Mouse (Mus musculus) hindbrain, embryonic 14.5 days (tissue): ENCODE measurements at regions not wholly inside any gene's neighbourhood (a gene's known extent, or its start where the extent isn't known, plus 50 kb on each side); places are given as distances from the start of the nearest gene placed in this dataset.

ENCODE experiments used
- ATAC-seq: fragments of 200-750 bp; cut with Nextera tagmentation; 2 replicates; pipeline ENCODE4 v1.8.0; 2017; ENCODE audit warnings: moderate number of reproducible peaks, mild to moderate bottlenecking, moderate TSS enrichment, moderate library complexity; ENCODE audit not compliant: low FRiP score
- DNase-seq: peaks from one replicate; pipeline ENCODE4 v3.0.0-alpha.2; 2015; ENCODE audit warnings: low spot score
- H3K27ac ChIP-seq: fragments of 300-500 bp; sonication (generic); 2 replicates; pipeline ENCODE4 v1.5.1; 2014; ENCODE audit warnings: mild to moderate bottlenecking, moderate library complexity
- H3K27me3 ChIP-seq: fragments of 300-500 bp; sonication (generic); 2 replicates; pipeline ENCODE4 v1.6.1; 2014; ENCODE audit warnings: mild to moderate bottlenecking, low read length, mixed read lengths; ENCODE audit not compliant: control insufficient read depth, insufficient read depth
- H3K36me3 ChIP-seq: fragments of 300-500 bp; sonication (generic); replicated peaks from 2 replicates; pipeline ENCODE4 v1.6.1; 2014; ENCODE audit not compliant: control insufficient read depth, insufficient read depth
- H3K4me1 ChIP-seq: fragments of 300-500 bp; sonication (generic); replicated peaks from 2 replicates; pipeline ENCODE4 v1.6.1; 2014; ENCODE audit warnings: antibody characterized with exemption, low read length, mixed read lengths; ENCODE audit not compliant: control insufficient read depth, insufficient read depth
- H3K4me2 ChIP-seq: fragments of 300-500 bp; sonication (generic); replicated peaks from 2 replicates; pipeline ENCODE4 v1.6.1; 2014; ENCODE audit warnings: mild to moderate bottlenecking, moderate library complexity
- H3K4me3 ChIP-seq: fragments of 300-500 bp; sonication (generic); replicated peaks from 2 replicates; pipeline ENCODE4 v1.5.1; 2014; ENCODE audit warnings: mild to moderate bottlenecking, low read length
- H3K9ac ChIP-seq: fragments of 300-500 bp; sonication (generic); 2 replicates; pipeline ENCODE4 v1.6.1; 2014
- H3K9me3 ChIP-seq: fragments of 300-500 bp; sonication (generic); 2 replicates; pipeline ENCODE4 v1.6.1; 2016; ENCODE audit warnings: low read length; ENCODE audit not compliant: control insufficient read depth
- WGBS: fragments of 180-500 bp; shearing (Covaris S2); extraction: QIAGEN DNeasy Blood & Tissue Kit; methylation state at CpG from one replicate; pipeline ENCODE4 v1.1.7; 2014; 5-methylcytosine and 5-hydroxymethylcytosine counted together

GRCm38 (mm10) chr17:4779017-4779416 lies 215.1 kb upstream of the Arid1b start:
- Histone ChIP-seq H3K4me1 (no peaks in the 10 kb centered on the region; the same call in 1 of the 2 replicates), H3K9ac (no peak overlapping the region), H3K9me3 (no peaks in the 10 kb centered on the region), H3K4me3 (no peak overlapping the region), H3K27ac (no peak overlapping the region), H3K4me2 (no peak overlapping the region), H3K36me3 (no peaks in the 10 kb centered on the region), H3K27me3 (no peaks in the 10 kb centered on the region)
- 92% methylated on average over 10 of the region's 10 CpGs for WGBS
- DNase-seq (no peak), ATAC-seq (no peak)

DNA sequence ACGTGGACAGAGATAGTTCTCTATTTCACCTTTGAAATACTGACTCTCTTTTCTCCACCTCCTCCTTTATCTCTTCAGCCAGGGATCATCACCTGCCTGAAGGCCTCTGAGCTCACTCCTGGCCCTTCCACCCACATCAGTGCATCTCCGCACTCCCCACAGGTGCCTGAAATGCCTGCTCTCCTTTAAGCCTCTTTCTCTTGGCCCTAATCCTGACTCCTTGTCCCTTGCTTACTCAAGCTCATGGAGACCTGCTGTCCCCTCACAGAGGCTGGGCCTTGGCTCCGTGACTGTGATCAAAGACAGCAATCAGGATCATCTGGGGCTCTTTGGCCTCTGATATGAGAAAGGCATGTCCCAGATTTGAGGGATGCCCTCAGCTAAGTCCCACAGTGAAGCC lies 212.5 kb upstream of the Arid1b start:
- DNase-seq (no peak), ATAC-seq (no peak)
- H3K27me3 ChIP-seq: no peaks in the 10 kb centered on the region

GRCm38 (mm10) chr17:4784296-4784695 lies 209.8 kb upstream of the Arid1b start:
- H3K36me3 ChIP-seq: no peaks in the 10 kb centered on the region

More for the DNA sequence above, 212.5 kb upstream of the Arid1b start:
- H3K27ac ChIP-seq: no peak overlapping the region
- H3K4me1 ChIP-seq: no peaks in the 10 kb centered on the region; the same call in 1 of the 2 replicates
- 89% methylated on average over 3 of the region's 3 CpGs for WGBS
- H3K4me3 ChIP-seq: no peak overlapping the region
- H3K9ac ChIP-seq: no peak overlapping the region
- H3K9me3 ChIP-seq: no peaks in the 10 kb centered on the region
- no peaks in the 10 kb centered on the region for H3K36me3 ChIP-seq
- H3K4me2 ChIP-seq: no peak overlapping the region

DNA sequence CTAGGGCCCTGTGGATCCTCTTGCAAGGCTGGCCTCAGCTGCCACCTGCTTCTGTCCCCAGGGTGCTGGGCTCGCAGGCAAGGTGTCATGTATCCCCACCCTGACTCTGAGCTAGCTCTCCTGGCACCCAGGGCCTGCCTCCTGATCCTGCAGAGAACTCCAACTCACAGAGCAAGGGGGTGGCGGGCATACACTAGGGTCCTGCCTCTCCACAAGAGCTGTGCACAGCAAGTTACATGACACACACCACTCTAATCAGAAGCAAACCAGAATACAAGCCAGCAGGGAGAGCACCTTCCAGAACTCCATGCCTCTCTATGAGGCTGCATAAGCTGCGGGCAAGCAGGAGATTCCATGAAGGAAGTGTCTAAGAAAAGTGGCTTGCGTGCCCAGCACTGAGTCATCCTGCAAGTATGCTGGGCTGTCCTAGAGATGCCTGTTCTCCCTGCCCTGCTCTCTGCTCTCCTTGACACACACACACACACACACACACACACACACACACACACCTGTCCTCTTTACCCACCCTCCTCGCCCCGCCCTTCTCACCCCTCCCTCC lies 208.8 kb upstream of the Arid1b start:
- 75% methylated on average over 6 of the region's 6 CpGs for WGBS
- Histone ChIP-seq H3K36me3 (no peaks in the 10 kb centered on the region), H3K27me3 (no peaks in the 10 kb centered on the region), H3K9me3 (no peaks in the 10 kb centered on the region), H3K4me1 (no peaks in the 10 kb centered on the region), H3K9ac (no peak overlapping the region), H3K4me2 (no peak overlapping the region), H3K4me3 (no peak overlapping the region), H3K27ac (no peak overlapping the region)
- ATAC-seq: no peak
- no peak for DNase-seq

More at GRCm38 (mm10) chr17:4784296-4784695, 209.8 kb upstream of the Arid1b start:
- Histone ChIP-seq H3K9me3 (no peaks in the 10 kb centered on the region), H3K9ac (no peak overlapping the region), H3K4me1 (no peaks in the 10 kb centered on the region), H3K27me3 (no peaks in the 10 kb centered on the region), H3K4me3 (no peak overlapping the region), H3K4me2 (no peak overlapping the region), H3K27ac (no peak overlapping the region)
- ATAC-seq (no peak), DNase-seq (no peak)
- 85% methylated on average over 5 of the region's 5 CpGs for WGBS

GRCm38 (mm10) chr17:4786524-4786923 lies 207.6 kb upstream of the Arid1b start:
- Histone ChIP-seq H3K9me3 (no peaks in the 10 kb centered on the region), H3K27me3 (no peaks in the 10 kb centered on the region), H3K9ac (no peak overlapping the region), H3K4me2 (no peak overlapping the region), H3K27ac (no peak overlapping the region), H3K36me3 (no peaks in the 10 kb centered on the region), H3K4me1 (no peaks in the 10 kb centered on the region), H3K4me3 (no peak overlapping the region)
- DNase-seq (no peak), ATAC-seq (no peak)

GRCm38 (mm10) chr17:4791873-4792272 lies 202.3 kb upstream of the Arid1b start:
- H3K9me3 ChIP-seq: no peaks in the 10 kb centered on the region
- H3K4me3 ChIP-seq: no peak overlapping the region
- DNase-seq: no peak
- H3K9ac ChIP-seq: no peak overlapping the region
- no peaks in the 10 kb centered on the region for H3K4me1 ChIP-seq
- H3K36me3 ChIP-seq: no peaks in the 10 kb centered on the region
- no peaks in the 10 kb centered on the region for H3K27me3 ChIP-seq
- 87% methylated on average over 10 of the region's 10 CpGs for WGBS
- no peak overlapping the region for H3K4me2 ChIP-seq
- no peak overlapping the region for H3K27ac ChIP-seq
- no peak for ATAC-seq

DNA sequence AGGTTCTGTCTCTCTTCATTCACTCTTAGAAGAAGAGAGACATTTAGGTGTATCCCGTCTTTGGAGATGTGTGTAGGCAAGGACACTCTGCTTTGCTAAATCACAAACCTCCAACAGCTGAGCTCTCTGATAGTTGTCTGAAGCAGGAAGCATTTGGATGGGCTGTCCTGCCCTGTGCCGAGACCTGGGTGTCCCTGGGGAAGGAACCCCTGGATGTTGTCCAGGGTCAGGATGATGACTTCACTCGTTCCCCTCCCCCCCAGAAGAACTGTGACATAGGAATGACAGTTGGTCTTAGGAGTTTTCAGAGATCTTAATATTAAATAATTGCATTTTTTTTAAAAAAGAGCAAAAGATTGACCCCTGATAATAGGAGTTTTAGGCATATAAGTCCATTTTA lies 197.9 kb upstream of the Arid1b start:
- DNase-seq: no peak
- H3K4me1 ChIP-seq: no peaks in the 10 kb centered on the region
- H3K4me2 ChIP-seq: no peak overlapping the region
- H3K9ac ChIP-seq: no peak overlapping the region
- H3K36me3 ChIP-seq: no peaks in the 10 kb centered on the region
- WGBS: 65% methylated on average over 3 of the region's 3 CpGs
- ATAC-seq: no peak
- no peaks in the 10 kb centered on the region for H3K27me3 ChIP-seq
- H3K4me3 ChIP-seq: no peak overlapping the region
- H3K9me3 ChIP-seq: no peaks in the 10 kb centered on the region
- H3K27ac ChIP-seq: no peak overlapping the region

GRCm38 (mm10) chr17:4804013-4804412 lies 190.1 kb upstream of the Arid1b start:
- no peak overlapping the region for H3K27ac ChIP-seq
- no peaks in the 10 kb centered on the region for H3K27me3 ChIP-seq
- H3K4me2 ChIP-seq: no peak overlapping the region
- no peaks in the 10 kb centered on the region for H3K36me3 ChIP-seq
- ATAC-seq (no peak), DNase-seq (no peak)
- H3K9me3 ChIP-seq: no peaks in the 10 kb centered on the region
- no peak overlapping the region for H3K9ac ChIP-seq
- H3K4me3 ChIP-seq: no peak overlapping the region
- 90% methylated on average over 4 of the region's 4 CpGs for WGBS
- H3K4me1 ChIP-seq: no peaks in the 10 kb centered on the region

DNA sequence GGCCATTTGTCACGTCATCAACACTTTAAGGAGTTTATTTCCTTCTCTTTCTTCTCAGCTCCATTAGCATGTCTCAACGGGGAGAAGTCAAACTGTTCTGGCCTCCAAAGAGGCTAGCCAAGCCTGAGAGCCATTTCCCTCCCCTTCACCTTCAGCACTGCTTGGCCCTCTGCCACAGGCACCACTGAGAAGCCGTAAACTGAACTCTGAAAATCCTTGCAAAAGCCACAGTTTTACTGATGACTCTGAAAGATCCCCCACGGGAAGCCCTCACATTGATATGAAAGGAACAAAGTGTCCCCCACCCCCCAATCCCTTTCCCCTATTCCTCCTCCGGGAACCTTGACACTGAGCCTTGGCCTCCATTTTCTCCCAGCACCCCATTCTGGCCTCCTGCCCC lies 188.1 kb upstream of the Arid1b start:
- ATAC-seq (no peak), DNase-seq (no peak)
- Histone ChIP-seq H3K9me3 (no peaks in the 10 kb centered on the region), H3K36me3 (no peaks in the 10 kb centered on the region), H3K27ac (no peak overlapping the region), H3K4me1 (no peaks in the 10 kb centered on the region), H3K4me3 (no peak overlapping the region), H3K27me3 (no peaks in the 10 kb centered on the region), H3K9ac (no peak overlapping the region), H3K4me2 (no peak overlapping the region)
- 57% methylated on average over 5 of the region's 5 CpGs for WGBS

GRCm38 (mm10) chr17:4808926-4809325 lies 185.2 kb upstream of the Arid1b start:
- ATAC-seq (no peak), DNase-seq (no peak)
- no peaks in the 10 kb centered on the region for H3K36me3 ChIP-seq
- H3K9ac ChIP-seq: no peak overlapping the region
- no peaks in the 10 kb centered on the region for H3K4me1 ChIP-seq
- WGBS: 94% methylated on average over 3 of the region's 3 CpGs
- no peak overlapping the region for H3K27ac ChIP-seq
- no peaks in the 10 kb centered on the region for H3K9me3 ChIP-seq
- H3K4me3 ChIP-seq: no peak overlapping the region
- H3K4me2 ChIP-seq: no peak overlapping the region
- no peaks in the 10 kb centered on the region for H3K27me3 ChIP-seq
